Mouse (Mus musculus) heart, postnatal 0 days (tissue): ENCODE measurements around the gene Dtnbp1. TPM values are rescaled to one million over a fixed set of nuclear protein-coding genes. Genes with fewer than 3 reads are reported as not detected.

Experiments used
- ATAC-seq: fragments of 200-750 bp; cut with Nextera tagmentation; 2 replicates; pipeline ENCODE4 v1.8.0; 2017; ENCODE audit warnings: low read depth, moderate number of reproducible peaks, moderate library complexity; ENCODE audit not compliant: insufficient read depth
- DNase-seq: peaks from one replicate; pipeline ENCODE4 v3.0.0-alpha.2; 2016; ENCODE audit warnings: low spot score
- H3K27ac ChIP-seq: fragments of 300-500 bp; sonication (generic); 2 replicates; pipeline ENCODE4 v1.5.1; 2014; ENCODE audit warnings: low read depth, mild to moderate bottlenecking
- H3K27me3 ChIP-seq: fragments of 300-500 bp; sonication (generic); 2 replicates; pipeline ENCODE4 v1.6.1; 2014; ENCODE audit warnings: low read length, mixed read lengths; ENCODE audit not compliant: control insufficient read depth, insufficient read depth
- H3K36me3 ChIP-seq: fragments of 300-500 bp; sonication (generic); replicated peaks from 2 replicates; pipeline ENCODE4 v1.6.1; 2014; ENCODE audit warnings: low read length, mixed read lengths; ENCODE audit not compliant: control insufficient read depth, insufficient read depth
- H3K4me1 ChIP-seq: fragments of 300-500 bp; sonication (generic); 2 replicates; pipeline ENCODE4 v1.6.1; 2014; ENCODE audit warnings: antibody characterized with exemption; ENCODE audit not compliant: control insufficient read depth, insufficient read depth
- H3K4me2 ChIP-seq: fragments of 300-500 bp; sonication (generic); 2 replicates; pipeline ENCODE4 v1.6.1; 2014; ENCODE audit warnings: low read depth, mild to moderate bottlenecking, low read length, moderate library complexity
- H3K4me3 ChIP-seq: fragments of 300-500 bp; sonication (generic); 2 replicates; pipeline ENCODE4 v1.5.1; 2014; ENCODE audit warnings: low read depth, low read length
- H3K9ac ChIP-seq: fragments of 300-500 bp; sonication (generic); replicated peaks from 2 replicates; pipeline ENCODE4 v1.6.1; 2014; ENCODE audit warnings: low read depth, low read length, mixed read lengths
- H3K9me3 ChIP-seq: fragments of 300-500 bp; sonication (generic); replicated peaks from 2 replicates; pipeline ENCODE4 v1.6.1; 2016; ENCODE audit warnings: low read length; ENCODE audit not compliant: control insufficient read depth
- CTCF ChIP-seq: IDR thresholded peaks from 2 replicates; pipeline ENCODE4 v1.5.1; 2016; ENCODE audit warnings: antibody characterized with exemption, control low read depth, low read depth
- EP300 ChIP-seq: IDR thresholded peaks from 2 replicates; pipeline ENCODE4 v1.6.1; 2016; ENCODE audit warnings: antibody characterized with exemption, low read depth
- WGBS: fragments of 180-500 bp; shearing (Covaris S2); extraction: QIAGEN DNeasy Blood & Tissue Kit; methylation state at CpG from one replicate; pipeline ENCODE4 v1.1.7; 2014; 5-methylcytosine and 5-hydroxymethylcytosine counted together
- polyA plus RNA-seq: library from polyadenylated mRNA; unstranded; fragments of >200 nt; fragmentation: Nextera tagmentation; extraction: Ambion mirVana; gene quantifications from 2 replicates; pipeline ENCODE4 v1.2.1, GENCODE M21; 2015
- total RNA-seq: library from RNA; depleted of rRNA; stranded (reverse); fragments of >200 nt; gene quantifications from 2 replicates; pipeline ENCODE4 v1.2.3, GENCODE M21; 2014; ENCODE audit warnings: low replicate concordance

Dtnbp1 gene
- total and polyA plus RNA-seq, 2 experiments from 2014 or later = 53.7 to 86.0 TPM

- H3K4me3 ChIP-seq = no peak overlapping the region
- no peaks in the 10 kb centered on the region; the same call in 1 of the 2 replicates for H3K4me1 ChIP-seq
- DNase-seq (no peak), ATAC-seq (no peak)
- H3K36me3 ChIP-seq = peaks cover 26% of the 10 kb centered on the region
- H3K27me3 ChIP-seq = no peaks in the 10 kb centered on the region
- H3K27ac ChIP-seq = no peak overlapping the region
- H3K4me2 ChIP-seq = no peak overlapping the region
- no peak for TF ChIP-seq CTCF
- no peak for TF ChIP-seq EP300
- WGBS = 85% methylated on average over 7 of the region's 7 CpGs
- H3K9ac ChIP-seq = no peak overlapping the region
- H3K9me3 ChIP-seq = no peaks in the 10 kb centered on the region
These were observed 19.1 kb downstream of the Dtnbp1 start for GRCm38 (mm10) chr13:44982799-44983198.

GRCm38 (mm10) chr13:44979433-44979832 is 22.5 kb downstream of the Dtnbp1 start:
- Histone ChIP-seq H3K4me3 (no peak overlapping the region), H3K9ac (no peak overlapping the region), H3K27ac (no peak overlapping the region), H3K4me2 (no peak overlapping the region), H3K4me1 (no peaks in the 10 kb centered on the region), H3K27me3 (no peaks in the 10 kb centered on the region), H3K9me3 (no peaks in the 10 kb centered on the region), H3K36me3 (0 out of 2 replicates have a peak, but pooled peaks cover 4% of the 10 kb centered on the region)
- ATAC-seq (no peak), DNase-seq (no peak)
- no peak for TF ChIP-seq CTCF
- no peak for TF ChIP-seq EP300
- 87% methylated on average over 7 of the region's 7 CpGs for whole genome bisulfite sequencing

- Histone ChIP-seq H3K4me3 (no peak overlapping the region), H3K4me1 (no peaks in the 10 kb centered on the region), H3K9me3 (no peaks in the 10 kb centered on the region), H3K36me3 (0 out of 2 replicates have a peak, but pooled peaks cover 12% of the 10 kb centered on the region), H3K9ac (no peak overlapping the region), H3K4me2 (no peak overlapping the region), H3K27ac (no peak overlapping the region), H3K27me3 (no peaks in the 10 kb centered on the region)
- no peak for TF ChIP-seq EP300
- peak; percentile 71 for TF ChIP-seq CTCF
- ATAC-seq = no peak
- 80% methylated on average over 2 of the region's 2 CpGs for WGBS
- DNase-seq = peak; percentile 65
These were observed 24.3 kb downstream of the Dtnbp1 start for GRCm38 (mm10) chr13:44977483-44978141.

- Histone ChIP-seq H3K27me3 (no peaks in the 10 kb centered on the region), H3K4me1 (no peaks in the 10 kb centered on the region), H3K4me2 (no peak overlapping the region), H3K36me3 (0 out of 2 replicates have a peak, but pooled peaks cover 12% of the 10 kb centered on the region), H3K27ac (no peak overlapping the region), H3K9ac (no peak overlapping the region), H3K9me3 (no peaks in the 10 kb centered on the region), H3K4me3 (no peak overlapping the region)
- ATAC-seq = no peak
- no peak for DNase-seq
- TF ChIP-seq EP300 (no peak), CTCF (no peak)
- 61% methylated on average over 2 of the region's 2 CpGs for WGBS
These were observed 24.9 kb downstream of the Dtnbp1 start for GRCm38 (mm10) chr13:44977059-44977458.

GRCm38 (mm10) chr13:44960542-44961291 is 41.2 kb downstream of the Dtnbp1 start:
- H3K27ac ChIP-seq = no peak overlapping the region
- 80% methylated on average over 5 of the region's 5 CpGs for WGBS
- no peaks in the 10 kb centered on the region for H3K9me3 ChIP-seq
- H3K4me2 ChIP-seq = no peak overlapping the region
- no peaks in the 10 kb centered on the region for H3K27me3 ChIP-seq
- DNase-seq (peak; percentile 4), ATAC-seq (no peak)
- H3K4me3 ChIP-seq = no peak overlapping the region
- H3K4me1 ChIP-seq = no peaks in the 10 kb centered on the region
- H3K36me3 ChIP-seq = peaks cover 15% of the 10 kb centered on the region; the same call in 1 of the 2 replicates
- no peak for TF ChIP-seq EP300
- TF ChIP-seq CTCF = 0 out of 2 replicates have a peak, but pooled peaks have one; percentile 2
- no peak overlapping the region for H3K9ac ChIP-seq
